Mouse (Mus musculus): ENCODE results near the gene Ammecr1. TPM values are rescaled to one million over a fixed set of nuclear protein-coding genes. Genes with fewer than 3 reads are reported as not detected.

Ammecr1 gene
- polyA plus RNA-seq (2015; fragmentation: Nextera tagmentation; extraction: Ambion mirVana): 6.3 and 7.1 TPM in 2 replicates

DNA sequence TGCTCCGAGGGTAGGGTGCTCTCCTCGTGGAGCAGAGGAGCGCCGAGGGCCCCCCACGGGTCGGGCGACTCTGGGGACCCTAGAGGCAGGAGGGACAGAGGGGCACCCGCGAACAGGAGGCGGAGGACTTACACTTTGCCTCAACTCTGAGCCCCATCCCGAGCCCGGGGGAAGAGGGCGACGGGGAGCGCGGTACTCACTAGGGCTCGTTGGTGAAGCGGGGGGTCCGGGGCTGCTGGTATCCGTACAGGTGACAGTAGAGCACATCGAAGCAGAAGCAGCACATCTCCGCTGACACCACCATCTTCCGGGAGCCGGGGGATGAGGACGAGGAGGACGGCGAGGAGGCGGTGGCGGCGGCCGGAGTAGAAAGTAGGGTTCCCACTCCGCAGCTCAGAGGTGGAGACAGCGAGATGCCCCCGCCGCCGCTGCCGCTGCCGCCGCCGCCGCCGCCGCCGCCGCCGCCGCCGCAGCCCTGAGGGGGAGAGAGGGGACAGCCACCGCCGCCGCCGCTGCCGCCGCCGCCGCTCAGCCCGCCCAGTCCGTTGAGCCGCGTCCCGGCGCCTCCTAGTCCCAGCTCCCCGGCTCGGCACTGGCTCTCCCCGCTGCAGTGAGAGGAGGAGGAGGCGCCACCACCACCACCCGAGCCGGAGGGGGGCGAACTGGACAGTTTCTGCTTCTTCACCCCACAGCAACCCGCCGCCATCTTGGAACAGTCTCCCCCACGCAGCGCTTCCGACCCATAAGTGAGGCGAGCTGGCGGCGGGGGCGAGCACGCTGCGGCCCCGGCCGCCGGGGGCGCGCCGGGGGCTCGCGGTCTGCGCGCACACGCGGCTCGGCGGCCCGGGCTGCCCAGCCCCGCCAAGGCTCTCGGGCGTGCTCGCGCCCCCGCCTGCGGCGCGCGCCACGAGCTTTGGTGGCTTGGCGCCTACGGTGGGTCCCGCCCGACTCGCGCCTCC, at the start of gene Ammecr1:
Ammecr1 (minus strand) TSS at position 721 of the 959 bp plus-strand sequence.
- peak; percentile 93 for ATAC-seq (ENCODE audit: low FRiP score, low TSS enrichment)
- peak within 1 kb of the TSS; percentile 76 for H3K9ac ChIP-seq (ENCODE audit: low read length)
- H3K27me3 ChIP-seq (ENCODE audit: control insufficient read depth, insufficient read depth, low read length): no peaks in the 10 kb centered on the region
- no peaks in the 10 kb centered on the region for H3K9me3 ChIP-seq (ENCODE audit: control insufficient read depth, low read length)
- no peaks in the 10 kb centered on the region for H3K4me1 ChIP-seq (replicated peaks; ENCODE audit: control insufficient read depth, insufficient read depth)
- TF ChIP-seq EP300 (optimal IDR thresholded peaks at IDR 0.05) (no peak), CTCF (IDR thresholded peaks at IDR 0.05; ENCODE audit: low read depth) (no peak)
- peak; percentile 77 for DNase-seq (ENCODE audit: low spot score)
- H3K27ac ChIP-seq (replicated peaks): peak within 1 kb of the TSS; percentile 81
- H3K4me3 ChIP-seq (ENCODE audit: low read depth, low read length): peak within 1 kb of the TSS; percentile 62
- 24% methylated on average over 34 of the region's 112 CpGs for WGBS
- peak within 1 kb of the TSS; percentile 62 for H3K4me2 ChIP-seq (replicated peaks; ENCODE audit: low read depth)
- H3K36me3 ChIP-seq (ENCODE audit: control insufficient read depth, insufficient read depth, low read length): no peaks in the 10 kb centered on the region

GRCm38 (mm10) chrX:143014118-143014517, 47.6 kb upstream of the Ammecr1 start:
- TF ChIP-seq EP300 (optimal IDR thresholded peaks at IDR 0.05) (no peak), CTCF (IDR thresholded peaks at IDR 0.05; ENCODE audit: low read depth) (no peak)
- WGBS: 57% methylated on average over 3 of the region's 3 CpGs
- ATAC-seq (ENCODE audit: low FRiP score, low TSS enrichment): no peak

GRCm38 (mm10) chrX:143012334-143012733, 45.8 kb upstream of the Ammecr1 start:
- Histone ChIP-seq H3K4me3 (ENCODE audit: low read depth, low read length) (no peak overlapping the region), H3K36me3 (ENCODE audit: control insufficient read depth, insufficient read depth, low read length) (no peaks in the 10 kb centered on the region), H3K27ac (replicated peaks) (no peak overlapping the region), H3K4me1 (replicated peaks; ENCODE audit: control insufficient read depth, insufficient read depth) (no peaks in the 10 kb centered on the region), H3K9ac (ENCODE audit: low read length) (no peak overlapping the region), H3K27me3 (ENCODE audit: control insufficient read depth, insufficient read depth, low read length) (no peaks in the 10 kb centered on the region), H3K4me2 (replicated peaks; ENCODE audit: low read depth) (no peak overlapping the region), H3K9me3 (ENCODE audit: control insufficient read depth, low read length) (no peaks in the 10 kb centered on the region)
- ATAC-seq (ENCODE audit: low FRiP score, low TSS enrichment): no peak
- TF ChIP-seq CTCF (IDR thresholded peaks at IDR 0.05; ENCODE audit: low read depth): no peak
- TF ChIP-seq EP300 (optimal IDR thresholded peaks at IDR 0.05): no peak
- 79% methylated on average over 3 of the region's 3 CpGs for WGBS
- no peak for DNase-seq (ENCODE audit: low spot score)

More at GRCm38 (mm10) chrX:143014118-143014517, 47.6 kb upstream of the Ammecr1 start:
- Histone ChIP-seq H3K9me3 (ENCODE audit: control insufficient read depth, low read length) (no peaks in the 10 kb centered on the region), H3K27me3 (ENCODE audit: control insufficient read depth, insufficient read depth, low read length) (no peaks in the 10 kb centered on the region), H3K27ac (replicated peaks) (no peak overlapping the region), H3K36me3 (ENCODE audit: control insufficient read depth, insufficient read depth, low read length) (no peaks in the 10 kb centered on the region), H3K4me2 (replicated peaks; ENCODE audit: low read depth) (no peak overlapping the region), H3K4me1 (replicated peaks; ENCODE audit: control insufficient read depth, insufficient read depth) (no peaks in the 10 kb centered on the region), H3K4me3 (ENCODE audit: low read depth, low read length) (no peak overlapping the region), H3K9ac (ENCODE audit: low read length) (no peak overlapping the region)
- DNase-seq (ENCODE audit: low spot score): no peak

DNA sequence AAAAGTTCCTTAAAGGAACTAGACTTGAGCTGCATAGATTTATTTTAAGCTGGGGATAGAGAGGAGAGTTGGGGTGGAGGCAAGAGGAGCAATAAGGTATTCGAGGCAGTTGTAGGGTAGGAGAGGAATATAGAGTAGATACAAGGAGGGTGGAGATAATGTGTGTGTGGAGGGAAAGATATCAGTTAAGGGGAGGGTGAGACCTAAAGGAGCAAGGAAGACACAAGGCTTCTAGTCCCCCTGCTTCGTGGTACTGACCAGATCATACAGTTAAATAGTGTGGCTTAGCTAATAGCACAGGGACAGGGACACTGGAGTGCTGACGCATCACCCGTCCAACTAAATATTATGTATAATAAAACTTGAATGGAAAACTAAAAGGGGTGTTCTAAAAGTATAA, 45.3 kb upstream of the Ammecr1 start:
- no peaks in the 10 kb centered on the region for H3K4me1 ChIP-seq (replicated peaks; ENCODE audit: control insufficient read depth, insufficient read depth)
- DNase-seq (ENCODE audit: low spot score): no peak
- H3K4me2 ChIP-seq (replicated peaks; ENCODE audit: low read depth): no peak overlapping the region
- H3K27ac ChIP-seq (replicated peaks): no peak overlapping the region
- H3K9ac ChIP-seq (ENCODE audit: low read length): no peak overlapping the region
- no peaks in the 10 kb centered on the region for H3K36me3 ChIP-seq (ENCODE audit: control insufficient read depth, insufficient read depth, low read length)
- H3K27me3 ChIP-seq (ENCODE audit: control insufficient read depth, insufficient read depth, low read length): no peaks in the 10 kb centered on the region
- no peaks in the 10 kb centered on the region for H3K9me3 ChIP-seq (ENCODE audit: control insufficient read depth, low read length)
- no peak for ATAC-seq (ENCODE audit: low FRiP score, low TSS enrichment)
- WGBS: 63% methylated on average over 4 of the region's 4 CpGs
- H3K4me3 ChIP-seq (ENCODE audit: low read depth, low read length): no peak overlapping the region
- no peak for TF ChIP-seq CTCF (IDR thresholded peaks at IDR 0.05; ENCODE audit: low read depth)
- no peak for TF ChIP-seq EP300 (optimal IDR thresholded peaks at IDR 0.05)

DNA sequence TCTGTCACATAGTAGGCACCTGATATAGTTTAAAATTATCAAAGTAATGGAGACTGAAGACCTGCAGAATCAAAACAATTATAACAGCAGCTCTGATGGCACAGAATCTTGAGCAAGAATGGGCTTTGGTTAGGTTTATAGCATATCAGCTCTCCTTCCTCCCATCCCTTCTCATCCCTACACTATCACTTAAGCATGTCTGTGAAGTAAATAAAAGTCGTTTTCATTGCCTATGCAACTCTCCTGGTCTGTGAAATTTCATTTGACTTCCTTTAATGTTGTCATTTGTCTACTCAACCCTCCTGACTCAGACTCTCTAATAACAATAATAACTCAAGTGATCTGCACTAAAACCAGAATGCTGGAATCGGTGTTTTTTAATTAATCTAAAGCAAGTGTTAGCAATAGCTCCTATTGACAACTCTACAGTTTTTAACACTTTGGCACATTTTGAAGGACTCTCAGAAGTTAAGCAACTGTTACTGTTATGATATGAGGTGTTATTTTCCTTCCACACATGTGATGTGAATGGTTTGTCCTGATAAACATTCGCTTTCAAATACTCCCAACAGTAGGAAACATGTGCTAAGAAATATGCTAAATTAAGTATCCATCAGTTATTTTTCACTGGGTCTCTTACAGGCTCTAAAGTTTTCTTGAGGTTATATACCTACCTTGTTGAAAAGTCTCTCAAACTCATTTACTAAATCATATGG, 37.8 kb upstream of the Ammecr1 start:
- H3K9ac ChIP-seq (ENCODE audit: low read length): no peak overlapping the region
- TF ChIP-seq CTCF (IDR thresholded peaks at IDR 0.05; ENCODE audit: low read depth) (no peak), EP300 (optimal IDR thresholded peaks at IDR 0.05) (no peak)
- no peak overlapping the region for H3K27ac ChIP-seq (replicated peaks)
- DNase-seq (ENCODE audit: low spot score): no peak
- ATAC-seq (ENCODE audit: low FRiP score, low TSS enrichment): no peak
- no peak overlapping the region for H3K4me2 ChIP-seq (replicated peaks; ENCODE audit: low read depth)
- H3K27me3 ChIP-seq (ENCODE audit: control insufficient read depth, insufficient read depth, low read length): no peaks in the 10 kb centered on the region
- H3K4me1 ChIP-seq (replicated peaks; ENCODE audit: control insufficient read depth, insufficient read depth): no peaks in the 10 kb centered on the region
- H3K36me3 ChIP-seq (ENCODE audit: control insufficient read depth, insufficient read depth, low read length): no peaks in the 10 kb centered on the region
- WGBS: 62% methylated on average over 3 of the region's 3 CpGs
- no peak overlapping the region for H3K4me3 ChIP-seq (ENCODE audit: low read depth, low read length)
- H3K9me3 ChIP-seq (ENCODE audit: control insufficient read depth, low read length): no peaks in the 10 kb centered on the region
